Mouse (Mus musculus): Measurements from ENCODE around the gene Tspan32.

- no peak for TF ChIP-seq POLR2A (IDR thresholded peaks at IDR 0.05; ENCODE audit: control insufficient read depth, low read depth, low read length)
- TF ChIP-seq CTCF (IDR thresholded peaks at IDR 0.05; ENCODE audit: control insufficient read depth, insufficient read depth, insufficient replicate concordance, low read depth, low read length) = no peak
Observed at GRCm38 (mm10) chr7:143016424-143017142, 11.7 kb downstream of the Tspan32 start.

All from testis, adult 2 months (tissue).